Mouse (Mus musculus): Measurements from ENCODE around the gene Col4a3bp. TPM values are rescaled to one million over a fixed set of nuclear protein-coding genes. Genes with fewer than 3 reads are reported as not detected.

Gene Col4a3bp
- polyA plus RNA-seq, 1 experiment from 2014 or later, result 6.8 TPM

DNA sequence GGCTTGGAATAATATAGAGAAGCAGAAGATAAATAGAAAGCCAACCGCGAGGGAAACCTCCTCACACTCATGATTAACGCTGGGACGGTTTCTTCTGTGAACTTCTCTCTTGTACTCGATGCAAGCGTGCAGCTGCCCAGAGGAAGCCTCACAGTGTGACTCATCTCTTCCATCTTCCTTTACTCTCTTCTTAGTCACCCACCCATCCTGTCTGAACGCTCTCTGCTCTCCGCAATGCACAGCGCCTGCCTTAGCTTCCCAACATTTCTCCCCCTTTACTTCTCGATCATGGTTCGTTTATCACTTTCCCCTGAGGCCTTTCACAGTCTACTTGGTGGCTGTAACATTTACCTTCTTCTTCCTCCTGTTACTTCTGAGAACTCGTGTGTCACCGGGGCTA is 31.8 kb upstream of the Col4a3bp start:
- no peak for ATAC-seq
- H3K9me3 ChIP-seq (ENCODE audit: control insufficient read depth), result no peaks in the 10 kb centered on the region
- no peaks in the 10 kb centered on the region; the same call in 1 of the 2 replicates for H3K4me1 ChIP-seq (replicated peaks; ENCODE audit: control insufficient read depth, insufficient read depth, low read length)
- no peak overlapping the region for H3K4me2 ChIP-seq (replicated peaks; ENCODE audit: low read depth)
- no peak overlapping the region for H3K9ac ChIP-seq (ENCODE audit: low read depth, low read length)
- no peak for TF ChIP-seq CTCF (IDR thresholded peaks at IDR 0.05; ENCODE audit: low read depth)
- WGBS, result 67% methylated on average over 13 of the region's 13 CpGs
- no peaks in the 10 kb centered on the region for H3K27me3 ChIP-seq (replicated peaks; ENCODE audit: control insufficient read depth, insufficient read depth, low read length)
- no peak overlapping the region for H3K4me3 ChIP-seq (ENCODE audit: low read depth, low read length)
- peaks cover 6% of the 10 kb centered on the region for H3K36me3 ChIP-seq (ENCODE audit: control insufficient read depth, insufficient read depth)
- no peak overlapping the region for H3K27ac ChIP-seq (ENCODE audit: low read depth, low read length)

DNA sequence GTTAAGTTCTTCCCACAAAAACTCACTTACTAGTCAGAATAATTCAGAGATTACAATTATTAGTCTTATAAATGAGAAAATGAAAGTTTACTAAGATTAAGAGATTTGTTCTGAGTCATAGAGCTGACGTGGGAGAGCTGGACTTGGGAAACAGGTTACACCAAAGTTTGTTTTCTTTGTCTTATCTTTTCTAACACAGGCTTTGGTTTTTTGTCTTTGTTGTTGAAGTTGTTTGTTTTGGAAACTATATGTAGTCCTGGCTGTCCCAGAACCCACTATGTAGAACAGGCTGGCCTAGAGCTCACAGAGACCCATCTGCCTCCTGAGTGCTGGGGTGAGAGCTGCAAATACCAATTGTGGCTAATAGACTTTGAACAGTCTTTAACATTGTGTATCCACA is 31.2 kb upstream of the Col4a3bp start:
- 65% methylated on average over 1 of the region's 1 CpGs for WGBS
- Histone ChIP-seq H3K9ac (ENCODE audit: low read depth, low read length) (no peak overlapping the region), H3K27ac (ENCODE audit: low read depth, low read length) (no peak overlapping the region), H3K27me3 (replicated peaks; ENCODE audit: control insufficient read depth, insufficient read depth, low read length) (no peaks in the 10 kb centered on the region), H3K4me1 (replicated peaks; ENCODE audit: control insufficient read depth, insufficient read depth, low read length) (no peaks in the 10 kb centered on the region; the same call in 1 of the 2 replicates), H3K36me3 (ENCODE audit: control insufficient read depth, insufficient read depth) (peaks cover 6% of the 10 kb centered on the region), H3K4me3 (ENCODE audit: low read depth, low read length) (no peak overlapping the region), H3K4me2 (replicated peaks; ENCODE audit: low read depth) (no peak overlapping the region), H3K9me3 (ENCODE audit: control insufficient read depth) (no peaks in the 10 kb centered on the region)
- no peak for TF ChIP-seq CTCF (IDR thresholded peaks at IDR 0.05; ENCODE audit: low read depth)
- no peak for ATAC-seq

DNA sequence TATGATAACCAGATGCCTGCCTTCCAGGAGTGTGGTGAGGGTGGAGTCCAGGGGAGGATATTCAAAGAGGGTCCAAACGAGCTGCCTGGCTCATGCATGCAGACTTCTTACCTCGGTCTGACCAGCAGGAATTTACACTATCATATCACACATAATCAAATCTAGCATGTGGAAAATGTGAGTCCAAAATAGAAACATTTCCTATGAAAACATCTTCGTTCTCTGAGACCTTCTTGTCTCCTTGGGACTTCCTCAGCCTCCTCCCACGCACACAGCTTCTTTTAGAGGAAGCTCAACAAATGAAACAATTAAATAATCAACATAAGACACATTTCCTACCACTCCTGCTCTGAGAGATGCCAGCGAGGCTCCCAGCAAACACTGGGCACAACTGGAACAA is 30.5 kb upstream of the Col4a3bp start:
- Histone ChIP-seq H3K4me2 (replicated peaks; ENCODE audit: low read depth) (no peak overlapping the region), H3K9ac (ENCODE audit: low read depth, low read length) (no peak overlapping the region), H3K36me3 (ENCODE audit: control insufficient read depth, insufficient read depth) (peaks cover 6% of the 10 kb centered on the region), H3K4me3 (ENCODE audit: low read depth, low read length) (no peak overlapping the region), H3K27ac (ENCODE audit: low read depth, low read length) (no peak overlapping the region), H3K27me3 (replicated peaks; ENCODE audit: control insufficient read depth, insufficient read depth, low read length) (no peaks in the 10 kb centered on the region), H3K4me1 (replicated peaks; ENCODE audit: control insufficient read depth, insufficient read depth, low read length) (no peaks in the 10 kb centered on the region; the same call in 1 of the 2 replicates), H3K9me3 (ENCODE audit: control insufficient read depth) (no peaks in the 10 kb centered on the region)
- 58% methylated on average over 5 of the region's 5 CpGs for WGBS
- ATAC-seq, result no peak
- TF ChIP-seq CTCF (IDR thresholded peaks at IDR 0.05; ENCODE audit: low read depth), result no peak

DNA sequence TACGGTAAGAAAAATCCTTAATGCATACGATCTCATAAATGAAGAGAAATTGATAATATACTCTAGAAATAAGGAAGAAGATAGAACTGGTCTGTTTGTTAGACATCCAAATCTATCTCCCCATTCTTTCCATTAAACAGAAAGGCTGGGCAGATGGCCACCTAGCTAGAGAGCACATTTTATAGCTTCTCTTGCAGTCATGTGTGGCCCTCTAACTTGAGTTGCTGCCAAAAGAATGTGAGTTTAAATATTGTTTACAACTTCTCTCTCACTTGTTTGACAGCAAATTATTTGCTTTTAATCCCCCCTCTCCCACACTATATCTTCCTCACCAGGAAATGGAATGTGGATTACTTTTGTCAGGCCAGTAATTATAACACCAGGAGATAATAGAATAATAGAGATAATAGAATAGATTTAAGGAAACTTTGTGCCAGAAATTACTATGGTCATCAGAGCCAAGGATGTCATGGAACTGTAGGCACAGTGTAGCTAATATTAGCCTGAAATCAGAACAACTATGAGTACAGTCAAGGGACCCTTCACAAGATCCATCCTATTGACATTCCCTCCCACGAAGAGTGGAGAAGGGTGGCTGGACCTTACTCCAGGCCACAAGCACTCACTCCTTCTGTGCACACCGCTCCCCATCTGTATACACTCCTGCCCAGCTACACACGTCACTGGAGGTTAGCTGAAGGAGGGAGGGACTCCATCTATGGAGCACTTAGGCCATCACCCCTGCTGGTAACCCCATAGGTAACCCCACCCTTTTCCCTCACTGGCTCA is 28.1 kb upstream of the Col4a3bp start:
- 57% methylated on average over 5 of the region's 5 CpGs for WGBS
- ATAC-seq, result no peak

DNA sequence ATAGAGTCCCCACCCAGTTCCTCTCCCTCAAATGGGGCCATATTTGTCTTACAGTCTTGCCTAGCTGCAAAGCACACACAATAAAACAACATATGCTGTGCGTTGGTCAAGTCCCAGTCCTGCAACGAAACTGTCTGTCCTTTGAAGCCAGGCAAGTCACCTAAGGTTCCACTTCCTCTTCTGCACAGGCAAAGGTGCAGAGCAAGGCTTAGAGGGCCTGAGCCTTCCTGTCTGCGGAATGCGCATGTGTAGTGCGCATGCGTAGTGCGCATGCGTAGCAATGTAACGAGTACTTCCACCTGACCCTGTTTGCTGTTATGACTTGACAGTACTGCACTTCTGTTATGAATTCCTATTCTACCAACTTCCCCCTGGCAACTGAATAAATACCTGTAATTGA is 26.2 kb upstream of the Col4a3bp start:
- Histone ChIP-seq H3K27ac (ENCODE audit: low read depth, low read length) (no peak overlapping the region), H3K9ac (ENCODE audit: low read depth, low read length) (no peak overlapping the region), H3K4me2 (replicated peaks; ENCODE audit: low read depth) (no peak overlapping the region), H3K27me3 (replicated peaks; ENCODE audit: control insufficient read depth, insufficient read depth, low read length) (no peaks in the 10 kb centered on the region), H3K4me1 (replicated peaks; ENCODE audit: control insufficient read depth, insufficient read depth, low read length) (no peaks in the 10 kb centered on the region), H3K9me3 (ENCODE audit: control insufficient read depth) (no peaks in the 10 kb centered on the region), H3K36me3 (ENCODE audit: control insufficient read depth, insufficient read depth) (no peaks in the 10 kb centered on the region), H3K4me3 (ENCODE audit: low read depth, low read length) (no peak overlapping the region)
- ATAC-seq, result peak; percentile 25; the same call in 1 of the 2 replicates
- WGBS, result 82% methylated on average over 9 of the region's 9 CpGs
- TF ChIP-seq CTCF (IDR thresholded peaks at IDR 0.05; ENCODE audit: low read depth), result no peak

More for the DNA sequence above, 28.1 kb upstream of the Col4a3bp start:
- H3K36me3 ChIP-seq (ENCODE audit: control insufficient read depth, insufficient read depth), result no peaks in the 10 kb centered on the region
- no peaks in the 10 kb centered on the region for H3K9me3 ChIP-seq (ENCODE audit: control insufficient read depth)
- TF ChIP-seq CTCF (IDR thresholded peaks at IDR 0.05; ENCODE audit: low read depth), result no peak
- H3K4me1 ChIP-seq (replicated peaks; ENCODE audit: control insufficient read depth, insufficient read depth, low read length), result no peaks in the 10 kb centered on the region; the same call in 1 of the 2 replicates
- H3K9ac ChIP-seq (ENCODE audit: low read depth, low read length), result no peak overlapping the region
- H3K27me3 ChIP-seq (replicated peaks; ENCODE audit: control insufficient read depth, insufficient read depth, low read length), result no peaks in the 10 kb centered on the region
- H3K4me3 ChIP-seq (ENCODE audit: low read depth, low read length), result no peak overlapping the region
- no peak overlapping the region for H3K27ac ChIP-seq (ENCODE audit: low read depth, low read length)
- H3K4me2 ChIP-seq (replicated peaks; ENCODE audit: low read depth), result no peak overlapping the region

DNA sequence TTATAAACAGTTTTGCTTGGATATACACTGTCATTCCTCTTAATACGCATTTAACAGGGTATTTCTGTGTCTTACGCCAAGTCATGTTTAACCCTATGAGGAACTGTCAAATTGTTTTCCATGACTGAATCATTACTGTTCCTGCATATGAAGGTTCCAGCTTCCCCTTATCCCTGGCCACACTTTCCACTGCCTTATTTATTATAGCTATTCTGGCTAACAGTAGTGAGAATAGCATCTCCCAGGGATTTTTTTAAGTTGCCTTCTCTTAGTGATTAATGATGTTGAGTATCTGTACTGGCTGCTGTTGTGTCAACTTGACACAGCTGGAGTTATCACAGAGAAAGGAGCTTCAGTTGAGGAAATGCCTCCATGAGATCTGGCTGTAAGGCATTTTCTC is 25.1 kb upstream of the Col4a3bp start:
- no peak for TF ChIP-seq CTCF (IDR thresholded peaks at IDR 0.05; ENCODE audit: low read depth)
- WGBS, result 62% methylated on average over 2 of the region's 2 CpGs
- Histone ChIP-seq H3K4me1 (replicated peaks; ENCODE audit: control insufficient read depth, insufficient read depth, low read length) (no peaks in the 10 kb centered on the region), H3K36me3 (ENCODE audit: control insufficient read depth, insufficient read depth) (no peaks in the 10 kb centered on the region), H3K9me3 (ENCODE audit: control insufficient read depth) (no peaks in the 10 kb centered on the region), H3K4me2 (replicated peaks; ENCODE audit: low read depth) (no peak overlapping the region), H3K4me3 (ENCODE audit: low read depth, low read length) (no peak overlapping the region), H3K27me3 (replicated peaks; ENCODE audit: control insufficient read depth, insufficient read depth, low read length) (no peaks in the 10 kb centered on the region), H3K27ac (ENCODE audit: low read depth, low read length) (no peak overlapping the region), H3K9ac (ENCODE audit: low read depth, low read length) (no peak overlapping the region)
- ATAC-seq, result no peak
